Mouse (Mus musculus): ENCODE results near the gene Syngr3. TPM values are rescaled to one million over a fixed set of nuclear protein-coding genes. Genes with fewer than 3 reads are reported as not detected.

The Syngr3 gene
- polyA plus RNA-seq, 1 experiment from 2014 or later: 6.9 TPM

DNA sequence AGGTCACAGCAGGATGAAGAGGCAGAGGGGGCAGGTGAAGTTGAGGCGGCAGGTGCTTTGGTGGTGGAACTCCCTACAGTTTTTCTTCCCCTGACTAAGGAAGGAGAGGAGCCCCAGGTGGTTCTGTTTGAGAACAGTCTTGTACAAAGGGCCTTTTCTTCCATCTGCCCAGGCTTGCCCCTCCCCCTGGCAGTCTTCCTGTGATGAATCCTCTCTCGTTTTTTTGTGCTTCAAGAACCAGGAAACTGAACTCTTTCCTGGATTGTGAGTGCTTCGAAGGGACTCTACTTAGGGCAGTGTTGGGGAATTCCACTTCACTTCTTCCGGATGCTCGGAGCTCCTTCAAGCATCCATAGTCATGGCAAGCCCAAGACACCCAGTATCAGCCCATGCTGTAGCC, 8.2 kb upstream of the Syngr3 start:
- Histone ChIP-seq H3K36me3 (peaks cover 28% of the 10 kb centered on the region), H3K27me3 (replicated peaks) (no peaks in the 10 kb centered on the region), H3K4me3 (replicated peaks) (no peak overlapping the region), H3K9me3 (no peaks in the 10 kb centered on the region), H3K4me2 (peak overlapping the region; percentile 8; the same call in 1 of the 2 replicates), H3K9ac (no peak overlapping the region), H3K4me1 (peaks cover 21% of the 10 kb centered on the region), H3K27ac (peak overlapping the region; percentile 91; the same call in 1 of the 2 replicates)
- WGBS: 24% methylated on average over 5 of the region's 5 CpGs
- no peak for ATAC-seq (ENCODE audit: insufficient read depth, low FRiP score, low read depth)

DNA sequence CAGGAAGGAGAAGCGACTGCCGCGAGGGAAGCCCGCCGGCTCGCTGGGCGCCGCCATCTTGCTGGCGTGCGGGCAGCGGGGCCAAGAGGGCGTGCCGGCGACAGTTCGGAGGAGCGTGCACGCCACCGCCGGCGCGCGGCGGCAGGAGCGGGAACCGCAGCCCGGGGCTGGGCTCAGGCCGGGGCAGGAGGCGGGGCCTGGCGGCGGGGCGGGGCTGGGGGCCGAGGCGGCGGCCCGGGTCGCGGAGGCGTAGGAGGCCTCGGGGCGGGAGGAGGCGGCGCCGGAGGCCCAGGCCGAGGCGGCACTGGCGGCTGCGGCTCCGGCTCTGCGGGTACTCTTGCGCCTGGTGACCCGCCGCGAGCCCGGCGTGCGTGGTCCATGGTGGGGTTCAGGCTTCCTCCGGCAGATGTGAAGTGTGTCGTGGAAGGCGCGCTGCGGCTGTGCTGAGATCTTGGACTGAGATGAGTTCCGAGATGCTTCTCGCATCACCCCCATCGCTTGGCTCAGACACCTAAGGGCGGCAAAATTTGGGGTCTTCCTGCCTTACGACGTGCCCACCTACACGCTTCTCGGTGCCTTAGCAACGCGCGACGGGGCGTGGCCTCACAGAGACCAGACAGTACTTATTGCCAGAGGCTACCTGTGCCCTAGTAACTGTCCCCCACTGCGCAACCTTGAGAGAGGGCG, 6.4 kb upstream of the Syngr3 start, which contains the start of the genes Gfer and Noxo1:
Gene Gfer (minus strand): TSS at position 146 of the 687 bp plus-strand sequence.
Gene Noxo1 (plus strand): TSS at position 224 of the 687 bp plus-strand sequence.
- WGBS: under 1% methylated on average over 70 of the region's 76 CpGs
- peak within 1 kb of the TSS; percentile 82 for H3K4me3 ChIP-seq (replicated peaks)
- peak within 1 kb of the TSS; percentile 69 for H3K9ac ChIP-seq
- H3K27me3 ChIP-seq (replicated peaks): peaks cover under 1% of the 10 kb centered on the region; the same call in 1 of the 2 replicates
- H3K4me1 ChIP-seq: peaks cover 21% of the 10 kb centered on the region
- H3K27ac ChIP-seq: peak within 1 kb of the TSS; percentile 91
- peaks cover 18% of the 10 kb centered on the region for H3K36me3 ChIP-seq
- peak; percentile 93 for ATAC-seq (ENCODE audit: insufficient read depth, low FRiP score, low read depth)
- peak within 1 kb of the TSS; percentile 91 for H3K4me2 ChIP-seq
- no peaks in the 10 kb centered on the region for H3K9me3 ChIP-seq

DNA sequence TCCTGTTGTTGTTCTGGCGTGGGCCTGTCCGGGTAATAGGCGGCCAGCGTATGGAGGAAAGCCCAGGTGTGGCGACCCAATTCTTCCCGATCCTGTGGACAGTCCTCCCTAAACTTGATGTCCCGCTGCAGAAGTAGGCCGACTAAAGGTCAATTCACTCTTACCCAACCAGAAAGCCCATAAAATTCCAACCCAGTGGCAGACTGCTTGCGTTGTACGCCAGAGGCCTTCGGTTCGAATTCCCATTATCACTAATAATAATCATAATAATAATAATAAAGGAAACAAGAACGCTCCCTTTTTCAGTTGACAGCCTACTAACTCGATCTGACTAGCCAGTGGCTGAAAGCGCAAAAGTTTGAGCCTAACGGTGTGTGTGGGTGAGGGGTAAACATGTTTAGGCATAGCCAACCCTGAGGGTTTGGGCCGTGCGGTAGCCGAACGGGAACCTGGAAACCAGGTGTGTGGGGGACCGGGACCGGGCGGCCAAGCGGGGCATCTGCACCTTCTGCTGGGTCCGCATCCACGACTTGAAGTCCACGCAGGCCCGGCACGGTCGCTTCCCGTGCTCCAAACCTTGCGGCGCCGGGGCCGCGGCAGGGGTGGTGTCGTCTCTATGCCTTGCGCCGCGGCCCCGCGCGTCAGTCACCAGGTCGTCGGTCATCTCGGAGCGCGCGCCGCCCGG, 5.7 kb upstream of the Syngr3 start:
- WGBS: 6% methylated on average over 50 of the region's 51 CpGs
- ATAC-seq (ENCODE audit: insufficient read depth, low FRiP score, low read depth): 0 out of 2 replicates have a peak, but pooled peaks have one; percentile 2

DNA sequence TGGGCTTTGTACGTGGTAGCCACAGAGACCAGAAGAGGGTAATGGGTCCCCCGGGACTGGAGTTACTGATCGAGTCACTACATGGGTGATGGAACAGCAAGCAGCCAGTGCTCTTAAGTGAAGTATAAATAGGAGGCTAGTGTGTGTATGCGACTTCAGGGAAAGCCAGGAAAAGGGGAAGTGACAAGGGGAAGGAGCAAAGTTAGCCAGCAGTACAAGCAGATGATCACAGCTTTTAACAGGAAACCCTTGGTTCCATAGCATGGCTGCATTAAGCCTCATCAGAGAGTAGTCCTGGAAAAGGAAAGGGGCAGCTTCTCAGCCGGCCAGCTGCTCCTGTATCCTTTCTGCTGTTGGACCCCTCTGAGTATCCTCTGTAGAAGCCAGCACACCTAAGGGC, 2.6 kb upstream of the Syngr3 start:
- Histone ChIP-seq H3K9me3 (no peaks in the 10 kb centered on the region), H3K4me3 (replicated peaks) (no peak overlapping the region), H3K36me3 (peaks cover 5% of the 10 kb centered on the region; the same call in 1 of the 2 replicates), H3K9ac (no peak overlapping the region), H3K27me3 (replicated peaks) (peaks cover 38% of the 10 kb centered on the region), H3K4me1 (peaks cover 30% of the 10 kb centered on the region), H3K27ac (no peak overlapping the region), H3K4me2 (no peak overlapping the region; the same call in 1 of the 2 replicates)
- 83% methylated on average over 5 of the region's 5 CpGs for WGBS
- no peak for ATAC-seq (ENCODE audit: insufficient read depth, low FRiP score, low read depth)

More for the DNA sequence above, 5.7 kb upstream of the Syngr3 start:
- Histone ChIP-seq H3K27ac (peak overlapping the region; percentile 91), H3K4me1 (peaks cover 21% of the 10 kb centered on the region), H3K27me3 (replicated peaks) (peaks cover 8% of the 10 kb centered on the region), H3K4me3 (replicated peaks) (peak overlapping the region; percentile 82), H3K36me3 (peaks cover 11% of the 10 kb centered on the region), H3K4me2 (peak overlapping the region; percentile 91), H3K9ac (peak overlapping the region; percentile 69), H3K9me3 (no peaks in the 10 kb centered on the region)

DNA sequence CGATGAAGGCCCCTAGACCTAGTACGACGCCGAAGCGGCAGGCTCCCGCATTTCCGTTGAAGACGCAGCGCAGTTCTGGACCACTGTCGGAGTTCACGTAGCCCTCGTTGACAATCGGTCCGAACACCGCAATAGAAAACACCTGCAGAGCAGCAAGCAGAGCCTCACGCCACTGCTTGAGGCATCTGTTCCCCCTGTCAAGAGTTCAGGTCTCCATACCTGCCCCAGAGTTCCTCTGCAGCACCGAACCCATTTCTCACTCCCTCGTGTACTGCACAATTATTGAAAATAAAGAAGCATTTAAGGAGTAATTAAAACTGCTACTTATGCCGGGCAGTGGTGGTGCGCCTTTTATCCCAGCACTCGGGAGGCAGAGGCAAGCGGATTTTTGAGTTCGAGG, 2.2 kb downstream of the Syngr3 start:
- H3K9me3 ChIP-seq: no peaks in the 10 kb centered on the region
- peak overlapping the region; percentile 77 for H3K4me2 ChIP-seq
- peaks cover 45% of the 10 kb centered on the region for H3K27me3 ChIP-seq (replicated peaks)
- H3K9ac ChIP-seq: 0 out of 2 replicates have a peak overlapping the region, but pooled peaks have one; percentile 9
- WGBS: 20% methylated on average over 23 of the region's 23 CpGs
- peak overlapping the region; percentile 40 for H3K4me3 ChIP-seq (replicated peaks)
- no peak overlapping the region for H3K27ac ChIP-seq
- peaks cover 5% of the 10 kb centered on the region; the same call in 1 of the 2 replicates for H3K36me3 ChIP-seq
- ATAC-seq (ENCODE audit: insufficient read depth, low FRiP score, low read depth): no peak
- peaks cover 21% of the 10 kb centered on the region for H3K4me1 ChIP-seq

DNA sequence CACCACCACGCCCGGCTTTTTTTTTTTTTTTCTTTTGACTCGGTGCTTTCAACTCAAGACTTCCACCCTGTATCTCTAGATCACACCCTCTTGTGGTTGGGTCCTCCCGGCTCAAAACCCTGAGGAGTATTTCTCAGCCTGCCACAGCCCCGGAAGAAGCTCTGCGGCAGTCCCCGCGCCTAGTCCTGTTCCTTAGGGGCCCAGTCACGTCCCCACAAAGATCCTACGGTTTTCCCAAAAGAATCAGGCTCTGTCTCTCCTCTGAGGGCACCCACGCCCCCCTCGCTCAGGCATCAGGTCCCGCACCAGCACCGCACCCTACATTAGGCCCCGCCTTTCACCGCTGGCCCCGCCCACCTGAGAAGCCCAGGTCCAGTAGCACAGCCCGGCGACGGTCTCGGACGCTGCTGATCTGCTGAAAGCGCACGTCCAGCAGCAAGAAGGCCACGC, 2.6 kb downstream of the Syngr3 start:
- H3K27me3 ChIP-seq (replicated peaks): peaks cover 45% of the 10 kb centered on the region
- peak overlapping the region; percentile 40 for H3K4me3 ChIP-seq (replicated peaks)

DNA sequence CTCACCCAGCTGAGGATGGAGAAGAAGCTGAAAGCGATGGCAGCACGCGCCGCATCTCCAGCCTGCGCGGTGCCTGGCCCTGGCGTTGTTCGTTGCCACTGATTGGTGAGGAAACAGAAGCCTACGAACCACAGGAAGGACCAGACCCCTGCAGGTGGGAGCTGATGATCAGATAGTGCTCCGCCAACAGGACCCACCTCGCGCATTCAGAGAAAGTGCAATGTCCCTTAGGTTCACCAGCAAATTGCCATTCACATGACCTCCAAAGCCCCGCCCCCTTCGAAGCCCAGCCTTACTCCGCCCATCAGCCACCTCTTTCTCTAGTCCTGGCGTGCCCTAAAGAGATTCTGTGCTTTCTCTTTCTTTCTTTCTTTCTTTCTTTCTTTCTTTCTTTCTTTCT, 3.2 kb downstream of the Syngr3 start:
- Histone ChIP-seq H3K27ac (no peak overlapping the region), H3K4me2 (peak overlapping the region; percentile 37), H3K9me3 (no peaks in the 10 kb centered on the region), H3K9ac (no peak overlapping the region), H3K36me3 (peaks cover 5% of the 10 kb centered on the region; the same call in 1 of the 2 replicates), H3K27me3 (replicated peaks) (peaks cover 45% of the 10 kb centered on the region), H3K4me3 (replicated peaks) (no peak overlapping the region), H3K4me1 (peaks cover 21% of the 10 kb centered on the region)
- WGBS: 27% methylated on average over 16 of the region's 16 CpGs
- no peak for ATAC-seq (ENCODE audit: insufficient read depth, low FRiP score, low read depth)

More for the DNA sequence above, 2.6 kb downstream of the Syngr3 start:
- no peak overlapping the region for H3K27ac ChIP-seq
- peak; percentile 62 for ATAC-seq (ENCODE audit: insufficient read depth, low FRiP score, low read depth)
- WGBS: 2% methylated on average over 25 of the region's 25 CpGs
- H3K36me3 ChIP-seq: peaks cover 3% of the 10 kb centered on the region; the same call in 1 of the 2 replicates
- no peaks in the 10 kb centered on the region for H3K9me3 ChIP-seq
- peaks cover 21% of the 10 kb centered on the region for H3K4me1 ChIP-seq
- H3K4me2 ChIP-seq: peak overlapping the region; percentile 77
- H3K9ac ChIP-seq: 0 out of 2 replicates have a peak overlapping the region, but pooled peaks have one; percentile 9

DNA sequence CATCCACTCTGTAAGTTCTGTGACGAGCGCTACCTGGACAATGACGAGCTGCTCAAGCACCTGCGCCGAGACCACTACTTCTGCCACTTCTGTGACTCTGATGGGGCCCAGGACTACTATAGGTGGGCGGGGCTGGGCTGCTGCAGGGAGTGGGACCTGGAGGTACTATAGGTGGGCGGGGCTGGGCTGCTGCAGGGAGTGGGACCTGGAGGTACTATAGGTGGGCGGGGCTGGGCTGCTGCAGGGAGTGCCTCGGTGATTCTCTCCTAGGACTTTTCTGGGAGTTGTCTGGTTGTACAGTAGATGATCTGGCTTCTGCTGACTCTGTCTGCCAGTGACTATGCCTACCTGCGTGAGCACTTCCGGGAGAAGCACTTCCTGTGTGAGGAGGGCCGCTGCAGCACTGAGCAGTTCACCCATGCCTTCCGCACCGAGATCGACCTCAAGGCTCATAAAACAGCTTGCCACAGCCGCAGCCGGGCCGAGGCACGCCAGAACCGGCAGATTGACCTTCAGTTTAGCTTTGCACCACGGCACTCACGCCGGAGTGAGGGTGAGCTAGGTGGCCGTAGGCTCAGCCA, 12.2 kb downstream of the Syngr3 start:
- H3K9me3 ChIP-seq: no peaks in the 10 kb centered on the region
- WGBS: 85% methylated on average over 24 of the region's 24 CpGs
- no peak overlapping the region for H3K4me3 ChIP-seq (replicated peaks)
- no peak overlapping the region for H3K4me2 ChIP-seq
- H3K36me3 ChIP-seq: peaks cover 53% of the 10 kb centered on the region
- H3K27ac ChIP-seq: no peak overlapping the region
- peak; percentile 79 for ATAC-seq (ENCODE audit: insufficient read depth, low FRiP score, low read depth)
- H3K27me3 ChIP-seq (replicated peaks): no peaks in the 10 kb centered on the region
- peaks cover 4% of the 10 kb centered on the region; the same call in 1 of the 2 replicates for H3K4me1 ChIP-seq
- H3K9ac ChIP-seq: no peak overlapping the region

DNA sequence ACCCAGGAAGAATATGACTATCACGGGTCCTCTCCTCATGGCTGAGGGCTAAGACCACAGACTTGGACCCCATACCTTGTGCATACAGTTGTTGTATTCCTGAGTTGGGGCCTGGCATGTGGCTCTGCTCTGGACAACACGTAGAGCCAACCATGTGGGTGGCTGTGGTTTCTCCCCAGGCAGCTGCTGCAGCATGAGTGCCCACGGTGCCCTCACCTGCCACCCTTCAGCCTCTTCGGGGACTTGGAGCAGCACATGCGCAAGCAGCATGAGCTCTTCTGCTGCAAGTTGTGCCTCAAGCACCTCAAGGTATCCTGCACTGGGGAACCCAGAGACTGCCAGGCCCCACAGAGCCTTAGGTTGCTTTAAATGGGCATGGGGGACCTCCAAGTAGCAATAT, 12.9 kb downstream of the Syngr3 start:
- Histone ChIP-seq H3K27ac (no peak overlapping the region), H3K9ac (no peak overlapping the region), H3K4me1 (peaks cover 9% of the 10 kb centered on the region), H3K9me3 (no peaks in the 10 kb centered on the region), H3K4me3 (replicated peaks) (no peak overlapping the region), H3K27me3 (replicated peaks) (no peaks in the 10 kb centered on the region), H3K4me2 (no peak overlapping the region), H3K36me3 (peaks cover 49% of the 10 kb centered on the region)
- no peak for ATAC-seq (ENCODE audit: insufficient read depth, low FRiP score, low read depth)
- WGBS: 88% methylated on average over 5 of the region's 5 CpGs

DNA sequence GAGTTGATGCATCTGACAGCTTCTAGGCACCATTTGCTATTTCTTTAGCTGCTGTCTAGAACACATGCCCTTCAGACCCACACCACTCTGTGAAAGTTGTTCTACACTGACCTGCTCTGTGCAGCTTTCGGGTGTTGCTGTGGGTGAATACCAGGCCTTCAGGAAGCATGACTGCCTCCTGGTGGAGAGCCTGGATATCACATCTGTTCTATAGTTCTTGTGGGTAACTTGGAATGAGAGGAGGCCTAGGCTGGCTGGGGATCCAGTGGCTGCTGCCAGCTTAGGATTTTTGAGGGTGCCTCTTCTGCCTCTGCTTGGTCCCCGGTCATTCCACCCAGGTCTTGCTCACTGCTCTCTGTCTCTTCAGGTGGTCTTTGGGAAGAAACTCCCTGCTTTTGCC, 13.6 kb downstream of the Syngr3 start:
- H3K9me3 ChIP-seq: no peaks in the 10 kb centered on the region
- 70% methylated on average over 2 of the region's 2 CpGs for WGBS
- H3K9ac ChIP-seq: no peak overlapping the region
- ATAC-seq (ENCODE audit: insufficient read depth, low FRiP score, low read depth): no peak
- no peak overlapping the region for H3K27ac ChIP-seq
- no peaks in the 10 kb centered on the region for H3K27me3 ChIP-seq (replicated peaks)
- peaks cover 16% of the 10 kb centered on the region for H3K4me1 ChIP-seq
- H3K4me3 ChIP-seq (replicated peaks): no peak overlapping the region
- H3K36me3 ChIP-seq: peaks cover 44% of the 10 kb centered on the region
- H3K4me2 ChIP-seq: no peak overlapping the region

DNA sequence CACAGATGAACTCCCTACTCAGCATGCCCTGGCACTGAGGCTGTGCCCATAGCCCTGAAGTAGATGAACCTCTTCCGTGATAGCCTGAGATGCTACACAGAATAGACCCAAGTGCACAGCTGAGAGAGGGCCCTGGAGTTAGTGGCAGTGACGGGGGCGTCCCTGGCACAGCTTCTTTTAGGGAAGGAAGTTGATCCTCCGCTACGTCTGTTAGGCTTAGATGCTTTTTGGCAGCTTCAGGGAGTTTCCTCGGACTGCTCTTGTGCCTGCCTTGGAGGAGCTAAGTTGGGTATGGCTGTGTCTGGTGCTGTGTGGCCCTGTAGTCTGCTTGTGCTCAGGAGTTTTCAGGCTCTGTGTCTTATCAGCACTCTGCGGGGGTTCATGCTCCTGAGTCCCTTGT, 15.5 kb downstream of the Syngr3 start:
- Histone ChIP-seq H3K9me3 (no peaks in the 10 kb centered on the region), H3K4me3 (replicated peaks) (no peak overlapping the region), H3K27ac (no peak overlapping the region), H3K4me2 (no peak overlapping the region), H3K27me3 (replicated peaks) (no peaks in the 10 kb centered on the region), H3K9ac (0 out of 2 replicates have a peak overlapping the region, but pooled peaks have one; percentile 8), H3K4me1 (peaks cover 24% of the 10 kb centered on the region), H3K36me3 (peaks cover 25% of the 10 kb centered on the region)
- no peak for ATAC-seq (ENCODE audit: insufficient read depth, low FRiP score, low read depth)
- WGBS: 78% methylated on average over 7 of the region's 7 CpGs
